Mouse (Mus musculus) hindbrain, postnatal 0 days (tissue): ENCODE data around the gene Odaph. TPM values are rescaled to one million over a fixed set of nuclear protein-coding genes. Genes with fewer than 3 reads are reported as not detected.

Experiments
- ATAC-seq: fragments of 200-750 bp; cut with Nextera tagmentation; 2 replicates; pipeline ENCODE4 v1.8.0; 2017; ENCODE audit warnings: mild to moderate bottlenecking, moderate TSS enrichment, moderate library complexity
- DNase-seq: peaks from one replicate; pipeline ENCODE4 v3.0.0-alpha.2; 2015; ENCODE audit warnings: low spot score
- H3K27ac ChIP-seq: fragments of 300-500 bp; sonication (generic); 2 replicates; pipeline ENCODE4 v1.5.1; 2014; ENCODE audit warnings: mild to moderate bottlenecking
- H3K27me3 ChIP-seq: fragments of 300-500 bp; sonication (generic); 2 replicates; pipeline ENCODE4 v1.6.1; 2014; ENCODE audit warnings: low read length, mixed read lengths; ENCODE audit not compliant: insufficient read depth
- H3K36me3 ChIP-seq: fragments of 300-500 bp; sonication (generic); 2 replicates; pipeline ENCODE4 v1.6.1; 2014; ENCODE audit warnings: low read length, mixed read lengths; ENCODE audit not compliant: insufficient read depth
- H3K4me1 ChIP-seq: fragments of 300-500 bp; sonication (generic); 2 replicates; pipeline ENCODE4 v1.6.1; 2014; ENCODE audit warnings: antibody characterized with exemption, low read length, mixed read lengths; ENCODE audit not compliant: insufficient read depth
- H3K4me2 ChIP-seq: fragments of 300-500 bp; sonication (generic); 2 replicates; pipeline ENCODE4 v1.6.1; 2014; ENCODE audit warnings: low read depth, mild to moderate bottlenecking, low read length, moderate library complexity, mixed read lengths
- H3K4me3 ChIP-seq: fragments of 300-500 bp; sonication (generic); 2 replicates; pipeline ENCODE4 v1.5.1; 2014; ENCODE audit warnings: low read length
- H3K9ac ChIP-seq: fragments of 300-500 bp; sonication (generic); replicated peaks from 2 replicates; pipeline ENCODE4 v1.6.1; 2014; ENCODE audit warnings: mild to moderate bottlenecking, low read length, moderate library complexity, mixed read lengths
- H3K9me3 ChIP-seq: fragments of 300-500 bp; sonication (generic); 2 replicates; pipeline ENCODE4 v1.6.1; 2016; ENCODE audit warnings: low read length, mixed read lengths
- CTCF ChIP-seq: IDR thresholded peaks from 2 replicates; pipeline ENCODE4 v1.5.1; 2016; ENCODE audit warnings: antibody characterized with exemption, control low read depth, low read depth
- WGBS: fragments of 180-500 bp; shearing (Covaris S2); extraction: QIAGEN DNeasy Blood & Tissue Kit; methylation state at CpG from one replicate; pipeline ENCODE4 v1.1.7; 2014; 5-methylcytosine and 5-hydroxymethylcytosine counted together
- polyA plus RNA-seq: library from polyadenylated mRNA; unstranded; fragments of >200 nt; fragmentation: Nextera tagmentation; extraction: Ambion mirVana; gene quantifications from 2 replicates; pipeline ENCODE4 v1.2.1, GENCODE M21; 2015
- total RNA-seq: library from RNA; depleted of rRNA; stranded (reverse); fragments of >200 nt; gene quantifications from 2 replicates; pipeline ENCODE4 v1.2.3, GENCODE M21; 2014

The Odaph gene
- total and polyA plus RNA-seq, 2 experiments from 2014 or later = 1.1 TPM; not detected in 1

DNA sequence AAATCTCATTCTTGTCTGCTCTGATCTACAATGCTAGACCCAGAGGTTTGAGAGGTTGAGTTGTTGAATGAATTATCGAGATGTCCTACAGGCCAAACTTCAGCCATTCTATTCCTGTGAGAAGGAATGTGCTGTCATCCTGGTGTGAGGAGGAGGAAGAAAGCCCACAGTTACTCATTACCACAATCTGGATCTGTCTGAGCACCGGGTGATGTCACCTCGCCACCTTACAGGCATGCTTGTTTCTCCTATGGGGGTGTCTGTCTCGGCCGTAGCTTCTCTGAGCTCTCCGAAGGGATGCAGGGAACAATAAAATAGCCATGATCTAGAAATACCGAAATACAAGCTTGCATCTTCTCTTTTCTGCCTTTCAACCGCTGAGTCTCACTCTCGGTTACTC is 11.5 kb upstream of the Odaph start:
- Histone ChIP-seq H3K4me3 (no peak overlapping the region), H3K9ac (no peak overlapping the region), H3K27ac (no peak overlapping the region), H3K4me2 (no peak overlapping the region), H3K9me3 (no peaks in the 10 kb centered on the region), H3K36me3 (no peaks in the 10 kb centered on the region), H3K27me3 (no peaks in the 10 kb centered on the region), H3K4me1 (no peaks in the 10 kb centered on the region)
- ATAC-seq = no peak
- no peak for TF ChIP-seq CTCF
- no peak for DNase-seq
- WGBS = 89% methylated on average over 9 of the region's 9 CpGs

GRCm38 (mm10) chr5:91976566-91977396 is 10.5 kb upstream of the Odaph start:
- ATAC-seq = no peak
- WGBS = 71% methylated on average over 10 of the region's 10 CpGs
- no peak overlapping the region for H3K4me3 ChIP-seq

GRCm38 (mm10) chr5:91977397-91977770 is 9.9 kb upstream of the Odaph start:
- DNase-seq (no peak), ATAC-seq (no peak)
- H3K9ac ChIP-seq = no peak overlapping the region
- H3K4me2 ChIP-seq = no peak overlapping the region
- no peak for TF ChIP-seq CTCF
- H3K27ac ChIP-seq = no peak overlapping the region
- H3K4me1 ChIP-seq = no peaks in the 10 kb centered on the region
- H3K36me3 ChIP-seq = no peaks in the 10 kb centered on the region
- H3K4me3 ChIP-seq = no peak overlapping the region
- H3K27me3 ChIP-seq = no peaks in the 10 kb centered on the region
- WGBS = 78% methylated on average over 2 of the region's 2 CpGs
- no peaks in the 10 kb centered on the region for H3K9me3 ChIP-seq

More at GRCm38 (mm10) chr5:91976566-91977396, 10.5 kb upstream of the Odaph start:
- no peak for DNase-seq
- Histone ChIP-seq H3K4me2 (no peak overlapping the region), H3K4me1 (no peaks in the 10 kb centered on the region), H3K36me3 (no peaks in the 10 kb centered on the region), H3K27ac (no peak overlapping the region), H3K27me3 (no peaks in the 10 kb centered on the region), H3K9me3 (no peaks in the 10 kb centered on the region), H3K9ac (no peak overlapping the region)
- no peak for TF ChIP-seq CTCF

DNA sequence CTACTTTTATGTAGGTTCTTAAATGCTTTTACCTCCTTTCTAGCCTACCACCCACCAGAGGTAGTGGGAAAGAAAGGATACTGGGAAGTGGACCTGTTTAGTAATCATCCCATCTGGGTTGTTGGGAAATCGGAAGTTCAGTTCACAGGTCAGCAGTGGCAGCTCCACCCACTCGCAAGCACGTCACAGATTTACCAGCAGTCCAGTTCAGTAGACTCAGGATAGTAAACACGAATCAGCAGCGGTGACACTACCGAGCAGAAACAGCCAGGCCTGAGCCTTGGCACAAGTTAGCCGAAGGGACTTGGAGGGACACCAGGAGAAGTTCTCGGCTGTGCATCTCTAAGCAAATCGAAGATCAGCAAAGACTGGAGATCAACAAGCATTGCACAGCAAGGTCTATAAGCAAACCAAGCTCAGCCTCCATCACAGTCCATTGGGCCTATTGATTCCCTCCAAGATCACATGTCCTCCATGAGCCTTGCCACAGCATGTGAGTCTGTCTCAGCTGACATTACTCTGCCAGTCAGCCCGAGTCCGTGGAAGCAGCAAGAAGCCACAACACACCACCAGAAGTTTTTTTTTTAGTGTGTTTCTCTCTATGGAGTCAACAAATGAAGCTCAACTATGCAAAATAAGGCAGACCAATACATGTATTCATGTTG is 6.0 kb upstream of the Odaph start:
- Histone ChIP-seq H3K27ac (no peak overlapping the region), H3K4me2 (no peak overlapping the region), H3K9me3 (no peaks in the 10 kb centered on the region), H3K4me1 (no peaks in the 10 kb centered on the region), H3K36me3 (no peaks in the 10 kb centered on the region), H3K4me3 (no peak overlapping the region), H3K9ac (no peak overlapping the region), H3K27me3 (no peaks in the 10 kb centered on the region)
- DNase-seq (no peak), ATAC-seq (no peak)
- 94% methylated on average over 11 of the region's 11 CpGs for WGBS
- no peak for TF ChIP-seq CTCF

DNA sequence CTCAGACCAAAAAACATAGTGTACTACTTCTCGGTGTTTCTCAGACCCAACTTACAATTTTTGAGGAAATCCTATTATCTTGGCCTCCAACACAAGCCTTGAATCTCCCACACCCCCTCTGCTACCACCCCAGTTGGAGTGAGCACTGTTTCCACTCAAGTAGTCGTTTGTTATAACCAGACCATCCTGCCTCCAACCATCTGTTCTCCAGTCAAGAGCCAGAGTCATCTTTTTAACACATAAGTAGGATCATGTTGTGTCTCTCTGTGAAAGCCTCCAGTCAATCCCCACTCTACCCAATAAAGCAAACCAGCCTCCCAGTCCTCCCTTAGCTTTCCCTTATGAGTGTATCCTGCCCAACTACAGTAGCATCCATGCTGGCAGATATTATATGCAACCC is 3.8 kb upstream of the Odaph start:
- WGBS = 66% methylated on average over 2 of the region's 2 CpGs
- no peak for ATAC-seq
- no peaks in the 10 kb centered on the region for H3K27me3 ChIP-seq
- no peak overlapping the region for H3K4me2 ChIP-seq
- no peak for DNase-seq
- H3K9me3 ChIP-seq = no peaks in the 10 kb centered on the region
- no peak overlapping the region for H3K4me3 ChIP-seq
- no peak overlapping the region for H3K27ac ChIP-seq
- H3K4me1 ChIP-seq = no peaks in the 10 kb centered on the region
- no peak overlapping the region for H3K9ac ChIP-seq
- TF ChIP-seq CTCF = no peak
- H3K36me3 ChIP-seq = no peaks in the 10 kb centered on the region

GRCm38 (mm10) chr5:91985721-91986120 is 1.6 kb upstream of the Odaph start:
- WGBS = 56% methylated on average over 2 of the region's 2 CpGs

DNA sequence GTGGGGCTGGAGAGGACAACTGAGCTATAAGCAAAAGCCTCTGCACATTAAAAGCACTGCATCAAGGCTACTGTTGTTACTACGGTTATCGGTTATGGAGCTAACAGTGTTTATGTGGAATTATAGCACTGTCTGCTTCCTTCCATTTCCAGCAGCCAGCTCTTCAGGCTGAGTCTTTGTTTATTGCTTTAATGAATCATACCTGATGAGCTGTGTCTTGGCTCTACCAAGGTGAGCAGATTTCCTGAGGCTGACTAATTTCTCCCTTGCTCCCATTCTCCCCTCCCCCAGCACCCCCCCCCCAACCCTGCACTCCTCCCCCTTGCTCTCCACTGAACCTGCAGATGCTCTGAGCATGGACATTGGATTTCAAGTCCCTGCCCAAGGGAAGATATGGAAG is 524 bp downstream of the Odaph start:
- WGBS = 79% methylated on average over 2 of the region's 2 CpGs
- Histone ChIP-seq H3K27me3 (no peaks in the 10 kb centered on the region), H3K27ac (no peak overlapping the region), H3K9ac (no peak overlapping the region), H3K4me3 (no peak overlapping the region), H3K9me3 (no peaks in the 10 kb centered on the region), H3K36me3 (no peaks in the 10 kb centered on the region), H3K4me1 (no peaks in the 10 kb centered on the region), H3K4me2 (no peak overlapping the region)
- no peak for DNase-seq
- no peak for ATAC-seq
- no peak for TF ChIP-seq CTCF

More at GRCm38 (mm10) chr5:91985721-91986120, 1.6 kb upstream of the Odaph start:
- Histone ChIP-seq H3K9me3 (no peaks in the 10 kb centered on the region), H3K27me3 (no peaks in the 10 kb centered on the region), H3K27ac (no peak overlapping the region), H3K4me1 (no peaks in the 10 kb centered on the region), H3K4me3 (no peak overlapping the region), H3K36me3 (no peaks in the 10 kb centered on the region), H3K9ac (no peak overlapping the region), H3K4me2 (no peak overlapping the region)
- no peak for ATAC-seq
- no peak for TF ChIP-seq CTCF
- no peak for DNase-seq
